Mouse (Mus musculus) midbrain, embryonic 11.5 days (tissue): ENCODE measurements around the gene Sh3bp4. TPM values are rescaled to one million over a fixed set of nuclear protein-coding genes. Genes with fewer than 3 reads are reported as not detected.

ENCODE experiments used
- ATAC-seq: fragments of 200-750 bp; cut with Nextera tagmentation; 2 replicates; pipeline ENCODE4 v1.8.0; 2017; ENCODE audit warnings: moderate TSS enrichment, moderate library complexity; ENCODE audit not compliant: low FRiP score
- DNase-seq: peaks from one replicate; pipeline ENCODE4 v3.0.0; 2015; ENCODE audit warnings: low spot score; ENCODE audit errors: missing footprints
- H3K27ac ChIP-seq: fragments of 300-500 bp; sonication (generic); 2 replicates; pipeline ENCODE4 v1.5.1; 2014; ENCODE audit warnings: low read depth, low read length
- H3K27me3 ChIP-seq: fragments of 300-500 bp; sonication (generic); 2 replicates; pipeline ENCODE4 v1.6.1; 2014; ENCODE audit warnings: mild to moderate bottlenecking, low read length, moderate library complexity, mixed read lengths; ENCODE audit not compliant: control insufficient read depth, insufficient read depth
- H3K36me3 ChIP-seq: fragments of 300-500 bp; sonication (generic); 2 replicates; pipeline ENCODE4 v1.6.1; 2014; ENCODE audit warnings: mild to moderate bottlenecking, low read length, moderate library complexity, mixed read lengths; ENCODE audit not compliant: control insufficient read depth, insufficient read depth
- H3K4me1 ChIP-seq: fragments of 300-500 bp; sonication (generic); 2 replicates; pipeline ENCODE4 v1.6.1; 2014; ENCODE audit warnings: low read length; ENCODE audit not compliant: control insufficient read depth, insufficient read depth
- H3K4me2 ChIP-seq: fragments of 300-500 bp; sonication (generic); 2 replicates; pipeline ENCODE4 v1.6.1; 2014; ENCODE audit warnings: mild to moderate bottlenecking, moderate library complexity
- H3K4me3 ChIP-seq: fragments of 300-500 bp; sonication (generic); 2 replicates; pipeline ENCODE4 v1.5.1; 2014; ENCODE audit warnings: low read depth, low read length
- H3K9ac ChIP-seq: fragments of 300-500 bp; sonication (generic); 2 replicates; pipeline ENCODE4 v1.6.1; 2014; ENCODE audit warnings: low read length
- H3K9me3 ChIP-seq: fragments of 300-500 bp; sonication (generic); 2 replicates; pipeline ENCODE4 v1.6.1; 2016; ENCODE audit warnings: low read length; ENCODE audit not compliant: control insufficient read depth
- WGBS: fragments of 180-500 bp; shearing (Covaris S2); extraction: QIAGEN DNeasy Blood & Tissue Kit; methylation state at CpG from one replicate; pipeline ENCODE4 v1.1.7; 2014; 5-methylcytosine and 5-hydroxymethylcytosine counted together
- polyA plus RNA-seq: library from polyadenylated mRNA; unstranded; fragments of >200 nt; fragmentation: Nextera tagmentation; extraction: Ambion mirVana; gene quantifications from 2 replicates; pipeline ENCODE4 v1.2.1, GENCODE M21; 2014

Gene Sh3bp4
- polyA plus RNA-seq, 1 experiment from 2014 or later = 18.6 TPM

DNA sequence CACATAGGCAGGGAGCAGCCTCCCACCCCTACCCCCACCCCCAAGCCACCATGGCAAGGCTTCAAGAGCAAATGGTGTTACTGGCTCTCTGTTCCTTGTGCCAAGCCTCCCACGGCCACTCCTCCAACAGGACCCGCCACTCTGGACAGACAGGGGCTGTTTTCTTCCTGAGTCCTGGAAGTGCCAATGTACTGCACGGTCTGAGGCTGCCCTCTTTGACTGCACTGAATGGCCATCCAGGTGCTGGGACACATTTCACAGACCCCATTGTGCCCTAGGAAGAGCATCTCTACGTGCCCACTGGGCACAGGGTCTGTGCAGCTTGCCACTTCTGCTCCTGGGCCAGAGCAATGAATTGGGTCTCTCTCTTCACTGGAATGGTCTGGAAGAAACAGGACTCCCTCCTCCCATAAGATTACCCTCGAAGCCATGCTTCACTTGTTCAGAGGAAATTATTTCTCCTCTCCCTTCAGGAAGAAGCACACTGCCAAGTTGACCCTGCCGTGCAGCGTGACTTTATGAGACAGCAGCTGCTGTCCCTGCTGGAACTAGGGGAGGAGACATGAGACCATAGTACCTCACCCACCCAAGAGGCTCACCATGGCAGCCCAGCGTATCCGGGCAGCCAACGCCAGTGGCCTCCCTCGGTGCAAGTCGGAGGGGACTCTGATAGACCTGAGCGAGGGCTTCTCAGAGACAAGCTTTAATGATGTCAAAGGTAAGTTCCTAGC is 67.0 kb downstream of the Sh3bp4 start:
- no peaks in the 10 kb centered on the region for H3K27me3 ChIP-seq
- no peak overlapping the region for H3K4me2 ChIP-seq
- H3K4me1 ChIP-seq = no peaks in the 10 kb centered on the region
- H3K27ac ChIP-seq = no peak overlapping the region
- H3K4me3 ChIP-seq = no peak overlapping the region
- H3K9ac ChIP-seq = no peak overlapping the region
- DNase-seq (no peak), ATAC-seq (no peak)
- H3K36me3 ChIP-seq = 0 out of 2 replicates have a peak, but pooled peaks cover 5% of the 10 kb centered on the region
- 89% methylated on average over 13 of the region's 13 CpGs for WGBS
- H3K9me3 ChIP-seq = no peaks in the 10 kb centered on the region

GRCm38 (mm10) chr1:89138316-89138715 is 68.1 kb downstream of the Sh3bp4 start:
- no peak for DNase-seq
- Histone ChIP-seq H3K9ac (no peak overlapping the region), H3K4me2 (no peak overlapping the region), H3K4me1 (no peaks in the 10 kb centered on the region), H3K27ac (no peak overlapping the region), H3K36me3 (0 out of 2 replicates have a peak, but pooled peaks cover 5% of the 10 kb centered on the region), H3K27me3 (no peaks in the 10 kb centered on the region), H3K4me3 (no peak overlapping the region), H3K9me3 (no peaks in the 10 kb centered on the region)
- 90% methylated on average over 5 of the region's 5 CpGs for WGBS
- ATAC-seq = no peak

GRCm38 (mm10) chr1:89140113-89140512 is 69.9 kb downstream of the Sh3bp4 start:
- Histone ChIP-seq H3K9me3 (no peaks in the 10 kb centered on the region), H3K27me3 (no peaks in the 10 kb centered on the region), H3K36me3 (peaks cover 13% of the 10 kb centered on the region; the same call in 1 of the 2 replicates), H3K27ac (no peak overlapping the region), H3K4me2 (no peak overlapping the region), H3K4me1 (no peaks in the 10 kb centered on the region), H3K9ac (no peak overlapping the region), H3K4me3 (no peak overlapping the region)
- WGBS = 91% methylated on average over 9 of the region's 9 CpGs
- DNase-seq = no peak
- ATAC-seq = no peak

DNA sequence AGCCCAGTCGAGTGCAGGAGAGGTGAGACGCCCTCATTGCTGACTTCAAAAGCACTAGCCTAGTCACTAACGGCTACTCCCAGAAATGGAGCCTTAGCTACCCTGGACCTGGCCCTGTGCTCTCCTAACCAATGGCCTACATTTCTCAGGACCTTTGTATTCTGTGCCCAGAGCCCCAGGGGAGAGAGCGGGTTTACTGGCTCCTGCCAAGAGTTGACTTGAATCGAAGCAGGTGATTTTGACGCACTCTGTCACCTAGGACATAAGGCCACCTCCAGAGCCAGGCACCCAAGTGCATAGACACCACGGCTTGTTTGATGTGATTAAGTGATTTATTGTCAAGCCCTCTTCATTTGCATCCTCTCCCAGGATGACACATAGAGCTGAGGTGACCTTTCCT is 80.9 kb downstream of the Sh3bp4 start:
- no peak overlapping the region for H3K4me3 ChIP-seq
- DNase-seq = no peak
- no peaks in the 10 kb centered on the region for H3K27me3 ChIP-seq
- no peak overlapping the region for H3K9ac ChIP-seq
- H3K9me3 ChIP-seq = no peaks in the 10 kb centered on the region
- ATAC-seq = no peak
- H3K4me2 ChIP-seq = no peak overlapping the region
- H3K4me1 ChIP-seq = peaks cover 2% of the 10 kb centered on the region; the same call in 1 of the 2 replicates
- H3K27ac ChIP-seq = no peak overlapping the region
- 84% methylated on average over 7 of the region's 7 CpGs for WGBS
- H3K36me3 ChIP-seq = peaks cover 6% of the 10 kb centered on the region; the same call in 1 of the 2 replicates

GRCm38 (mm10) chr1:89152576-89152975 is 82.4 kb downstream of the Sh3bp4 start:
- ATAC-seq = no peak

DNA sequence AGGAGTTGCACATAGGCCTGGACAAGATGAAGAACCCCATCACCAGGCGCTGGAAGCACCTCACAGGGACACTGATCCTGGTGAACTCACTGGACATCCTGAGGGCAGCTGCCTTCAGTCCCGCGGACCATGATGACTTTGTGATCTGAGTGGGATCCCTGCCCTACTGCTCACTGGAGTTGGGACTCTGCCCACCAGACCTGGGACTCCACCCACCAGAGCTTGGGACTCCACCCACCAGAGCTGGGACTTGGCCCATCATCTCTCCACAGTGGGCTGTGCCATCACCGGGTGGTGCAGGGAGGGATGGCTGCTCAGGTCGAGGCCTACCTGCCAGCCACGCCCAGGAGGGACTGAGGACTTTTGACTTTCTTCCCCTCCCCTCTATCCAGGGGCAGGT is 83.0 kb downstream of the Sh3bp4 start:
- Histone ChIP-seq H3K27ac (no peak overlapping the region), H3K4me1 (peaks cover 2% of the 10 kb centered on the region; the same call in 1 of the 2 replicates), H3K36me3 (peaks cover 3% of the 10 kb centered on the region; the same call in 1 of the 2 replicates), H3K9ac (no peak overlapping the region), H3K4me3 (no peak overlapping the region), H3K4me2 (no peak overlapping the region), H3K9me3 (no peaks in the 10 kb centered on the region), H3K27me3 (no peaks in the 10 kb centered on the region)
- DNase-seq (no peak), ATAC-seq (no peak)
- 93% methylated on average over 6 of the region's 6 CpGs for WGBS

More at GRCm38 (mm10) chr1:89152576-89152975, 82.4 kb downstream of the Sh3bp4 start:
- Histone ChIP-seq H3K27ac (no peak overlapping the region), H3K36me3 (peaks cover 3% of the 10 kb centered on the region; the same call in 1 of the 2 replicates), H3K27me3 (no peaks in the 10 kb centered on the region), H3K9ac (no peak overlapping the region), H3K4me1 (peaks cover 2% of the 10 kb centered on the region; the same call in 1 of the 2 replicates), H3K9me3 (no peaks in the 10 kb centered on the region), H3K4me2 (no peak overlapping the region), H3K4me3 (no peak overlapping the region)
- 82% methylated on average over 7 of the region's 7 CpGs for whole genome bisulfite sequencing
- DNase-seq = no peak

GRCm38 (mm10) chr1:89163483-89163882 is 93.3 kb downstream of the Sh3bp4 start:
- no peak overlapping the region for H3K27ac ChIP-seq
- WGBS = 96% methylated on average over 6 of the region's 6 CpGs
- H3K36me3 ChIP-seq = no peaks in the 10 kb centered on the region
- no peaks in the 10 kb centered on the region for H3K27me3 ChIP-seq
- H3K4me2 ChIP-seq = no peak overlapping the region
- ATAC-seq (no peak), DNase-seq (no peak)
- no peaks in the 10 kb centered on the region for H3K9me3 ChIP-seq
- no peak overlapping the region for H3K4me3 ChIP-seq
- no peaks in the 10 kb centered on the region for H3K4me1 ChIP-seq
- no peak overlapping the region for H3K9ac ChIP-seq

DNA sequence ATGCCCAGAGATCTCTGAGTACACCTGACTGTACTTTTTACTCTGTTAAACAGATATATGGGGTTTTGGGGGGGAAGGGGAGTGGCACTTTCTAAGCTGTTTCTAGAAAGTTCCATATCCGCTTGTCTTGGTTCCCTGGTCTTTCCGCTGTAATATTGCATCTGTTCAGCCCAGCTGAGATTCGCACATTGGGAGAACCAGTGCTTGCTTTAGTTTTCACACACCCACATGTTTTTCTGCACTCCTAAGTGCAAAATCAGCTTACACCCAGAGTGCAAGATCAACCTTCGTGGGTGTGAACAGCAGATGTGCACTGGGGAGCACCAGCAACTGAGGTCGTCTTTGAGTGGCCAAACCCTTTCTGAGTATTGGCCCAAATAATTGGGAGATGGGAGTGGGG is 94.1 kb downstream of the Sh3bp4 start:
- Histone ChIP-seq H3K9me3 (no peaks in the 10 kb centered on the region), H3K4me3 (no peak overlapping the region), H3K27ac (no peak overlapping the region), H3K27me3 (no peaks in the 10 kb centered on the region), H3K36me3 (no peaks in the 10 kb centered on the region), H3K4me1 (no peaks in the 10 kb centered on the region), H3K4me2 (no peak overlapping the region), H3K9ac (no peak overlapping the region)
- 85% methylated on average over 5 of the region's 5 CpGs for WGBS
- DNase-seq = no peak
- ATAC-seq = no peak

DNA sequence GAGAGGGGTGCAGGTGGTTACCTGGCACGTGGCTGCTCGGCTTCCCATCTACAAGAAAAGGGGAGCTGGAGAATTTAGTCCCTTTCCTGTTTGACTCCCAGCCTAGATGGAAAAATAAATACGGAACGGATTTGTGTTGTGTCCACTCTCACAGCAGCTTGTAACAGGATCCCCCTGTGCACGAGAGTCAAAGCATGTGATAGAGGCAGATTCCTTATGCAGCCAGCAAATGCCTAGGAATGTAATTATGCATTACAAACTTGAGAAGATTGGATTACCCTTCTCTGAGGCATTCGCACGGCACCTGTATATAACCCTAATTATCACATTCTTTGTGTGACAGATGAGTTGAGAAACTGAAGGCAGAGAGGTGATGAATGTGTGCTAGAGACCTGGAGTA is 94.5 kb downstream of the Sh3bp4 start:
- Histone ChIP-seq H3K27me3 (no peaks in the 10 kb centered on the region), H3K4me1 (no peaks in the 10 kb centered on the region), H3K27ac (no peak overlapping the region), H3K4me2 (no peak overlapping the region), H3K9me3 (no peaks in the 10 kb centered on the region), H3K9ac (no peak overlapping the region), H3K4me3 (no peak overlapping the region), H3K36me3 (no peaks in the 10 kb centered on the region)
- DNase-seq = no peak
- WGBS = 65% methylated on average over 7 of the region's 7 CpGs
- no peak for ATAC-seq
